Mouse (Mus musculus) liver, embryonic 14.5 days (tissue): ENCODE data around the gene Mfap5.

Experiments
- CTCF ChIP-seq: IDR thresholded peaks from 2 replicates; pipeline ENCODE4 v1.5.1; 2016; ENCODE audit warnings: antibody characterized with exemption, low read depth, control low read depth
- EP300 ChIP-seq: IDR thresholded peaks from 2 replicates; pipeline ENCODE4 v1.6.1; 2016; ENCODE audit warnings: antibody characterized with exemption, low read depth

DNA sequence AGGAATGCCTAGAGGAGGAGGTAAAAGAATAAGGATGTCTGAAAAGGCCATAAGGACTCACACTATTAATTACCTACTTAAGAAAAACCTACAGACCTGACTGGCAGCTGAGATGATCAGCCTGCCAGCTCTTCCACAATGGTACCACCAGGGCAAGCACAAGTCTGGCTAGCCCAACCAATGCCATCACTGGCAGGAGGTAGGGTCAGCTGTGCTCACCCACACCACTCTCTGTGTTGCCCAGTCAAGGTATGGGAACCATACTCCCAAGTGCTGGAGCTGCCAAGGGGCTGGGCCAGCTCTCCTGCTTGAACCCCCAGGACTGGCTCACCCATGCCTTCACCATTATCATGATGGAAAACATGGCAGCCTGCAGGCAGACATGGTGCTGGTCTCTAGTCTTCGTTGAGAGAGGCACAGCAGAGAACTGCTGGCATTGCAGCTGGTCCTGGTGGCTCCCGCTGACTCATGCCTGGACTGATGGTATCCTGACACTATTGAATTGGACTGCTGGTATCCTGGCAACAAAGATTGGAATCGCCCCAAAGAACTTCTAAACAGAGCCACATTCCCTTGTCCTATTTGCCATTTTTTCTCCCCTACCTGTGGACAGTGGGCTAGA, 39.4 kb upstream of the Mfap5 start:
- TF ChIP-seq EP300 (no peak), CTCF (no peak)
